In genomic region chr8:75315886-75316285, GRCm38 (mm10) we compare ENCODE assay signal across 8 mouse cellular contexts.
DNase-seq lines count a peak whose midpoint lies in the region; ATAC-seq lines count a peak whose summit lies in the region.

No protein-coding gene starts in this region.

- H3K4me1 ChIP-seq in hindbrain, embryonic 12.5 days = no peaks in the 10 kb centered on the region
- no peaks in the 10 kb centered on the region for H3K4me1 ChIP-seq in midbrain, embryonic 12.5 days

- no peaks in the 10 kb centered on the region for H3K36me3 ChIP-seq in hindbrain, embryonic 12.5 days
- H3K36me3 ChIP-seq in midbrain, embryonic 12.5 days = no peaks in the 10 kb centered on the region

- H3K27me3 ChIP-seq in hindbrain, embryonic 12.5 days = no peaks in the 10 kb centered on the region
- H3K27me3 ChIP-seq in midbrain, embryonic 12.5 days = no peaks in the 10 kb centered on the region

- no peaks in the 10 kb centered on the region for H3K9me3 ChIP-seq in hindbrain, embryonic 12.5 days (replicated peaks)
- H3K9me3 ChIP-seq in midbrain, embryonic 12.5 days = no peaks in the 10 kb centered on the region

- ATAC-seq in activated CD4-positive, CD25-positive, alpha-beta regulatory T cell, adult 4 months = peak; percentile 28
- peak; percentile 68; the same call in 1 of the 2 replicates for ATAC-seq in hindbrain, embryonic 12.5 days (ENCODE audit: low FRiP score)
- peak; percentile 82 for ATAC-seq in midbrain, embryonic 12.5 days (ENCODE audit: low FRiP score, low read depth)
- no peak for ATAC-seq in monocyte, adult 5-6 weeks (replicated peaks; ENCODE audit: insufficient number of reproducible peaks, low FRiP score, low TSS enrichment, poor library complexity, severe bottlenecking)

- DNase-seq in ovary, postnatal 10 days (ENCODE audit: low spot score) = peak; percentile 12
- DNase-seq in ovary, adult 18-20 months (ENCODE audit: low spot score) = no peak
- peak; percentile 57 for DNase-seq in embryo, embryonic 11 days
- DNase-seq in layer of hippocampus, postnatal 14 days (ENCODE audit: low spot score in 2 of 2) = peak; percentile 36 to 52

- no peak overlapping the region for H3K4me3 ChIP-seq in hindbrain, embryonic 12.5 days
- no peak overlapping the region for H3K4me3 ChIP-seq in midbrain, embryonic 12.5 days

- no peak overlapping the region for H3K4me2 ChIP-seq in hindbrain, embryonic 12.5 days (replicated peaks)
- H3K4me2 ChIP-seq in midbrain, embryonic 12.5 days (replicated peaks) = no peak overlapping the region

- WGBS in hindbrain, embryonic 12.5 days = 15% methylated on average over 3 of the region's 3 CpGs
- 8% methylated on average over 3 of the region's 3 CpGs for WGBS in midbrain, embryonic 12.5 days

- H3K9ac ChIP-seq in hindbrain, embryonic 12.5 days = no peak overlapping the region
- no peak overlapping the region for H3K9ac ChIP-seq in midbrain, embryonic 12.5 days (replicated peaks)

- no peak overlapping the region for H3K27ac ChIP-seq in hindbrain, embryonic 12.5 days
- H3K27ac ChIP-seq in midbrain, embryonic 12.5 days (replicated peaks) = no peak overlapping the region
